Mouse (Mus musculus) thymus, postnatal 14 days (tissue): ENCODE measurements around the gene Bpifc.

ENCODE experiments used
- DNase-seq: peaks from one replicate; pipeline ENCODE4 v3.0.0; 2021

The Bpifc gene

DNA sequence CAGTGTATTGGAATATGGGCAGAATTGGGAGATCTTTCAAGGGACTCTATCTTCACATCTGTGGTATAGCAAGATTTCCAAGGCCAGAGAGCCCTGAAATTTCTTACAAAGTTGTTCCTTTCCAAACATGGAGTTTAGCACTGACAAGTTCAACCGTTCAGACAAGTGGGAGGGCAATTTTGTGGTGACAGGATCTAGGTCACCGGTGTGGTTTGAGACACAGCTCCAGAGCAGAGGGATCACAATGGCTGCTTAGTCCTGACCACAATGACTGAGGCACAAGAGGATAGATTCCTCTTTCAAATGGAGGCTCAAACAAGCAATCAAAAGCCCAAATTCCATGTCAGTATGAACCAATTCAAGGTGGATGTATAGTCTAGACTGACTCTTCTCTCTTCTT lies 523 bp downstream of the Bpifc start:
- DNase-seq: peak; percentile 9

DNA sequence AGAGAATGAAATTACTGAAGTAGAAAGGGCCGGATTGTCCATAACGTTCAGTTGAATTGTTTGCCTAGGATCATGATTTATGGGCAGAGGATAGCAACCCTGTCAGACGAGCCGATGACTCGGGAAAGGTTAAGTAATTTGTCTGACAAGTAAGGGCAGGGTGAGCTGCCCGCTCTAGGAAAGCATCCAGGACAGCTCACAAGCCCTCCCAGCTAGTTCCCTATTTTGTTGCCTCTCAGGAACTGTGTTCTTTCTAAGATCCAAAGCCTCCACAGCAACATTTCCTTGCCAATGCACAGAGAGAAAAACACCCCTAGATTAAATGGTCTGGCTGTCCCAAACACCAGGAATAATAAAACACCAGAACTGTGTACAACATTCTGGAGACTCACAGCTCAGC lies 1.1 kb downstream of the Bpifc start:
- DNase-seq: no peak

GRCm38 (mm10) chr10:86009688-86010087 lies 2.0 kb downstream of the Bpifc start:
- no peak for DNase-seq

DNA sequence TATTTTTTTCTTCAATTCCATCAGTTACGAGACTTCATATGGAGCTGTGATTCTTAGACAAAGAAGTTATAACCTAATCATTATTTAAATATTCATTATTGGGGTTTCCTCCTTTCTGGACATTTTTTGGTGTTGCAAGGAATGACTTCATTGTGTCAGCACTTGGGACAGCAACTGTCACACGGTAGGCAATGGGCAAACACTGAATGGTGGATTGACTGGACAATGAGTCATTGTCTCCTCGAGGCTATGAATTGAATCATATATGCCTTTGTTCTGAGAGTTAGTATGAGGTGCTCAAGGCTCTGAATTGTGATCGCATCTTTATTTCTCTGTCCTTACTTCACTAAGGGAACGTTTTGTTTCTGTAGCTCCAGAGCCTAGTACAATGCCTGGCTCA lies 5.2 kb downstream of the Bpifc start:
- no peak for DNase-seq

DNA sequence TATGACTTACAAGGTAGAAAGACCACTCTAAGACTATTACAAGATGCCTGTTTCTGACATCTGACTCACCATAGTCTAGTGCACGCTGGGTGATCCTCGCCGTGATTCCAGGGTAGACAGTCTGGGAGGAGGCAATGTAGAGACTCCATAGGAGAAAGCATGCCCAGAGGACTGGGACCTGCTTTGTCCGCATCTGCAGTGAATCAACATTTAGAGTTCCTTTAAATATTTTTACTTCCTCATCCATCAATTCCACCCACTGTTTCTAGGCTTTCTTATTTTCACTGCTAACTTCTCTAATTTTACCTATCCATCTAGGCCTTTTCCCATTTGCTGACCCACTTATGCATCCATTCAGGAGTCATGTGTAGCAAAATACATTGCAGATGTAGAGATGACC lies 11.2 kb downstream of the Bpifc start:
- DNase-seq: no peak

DNA sequence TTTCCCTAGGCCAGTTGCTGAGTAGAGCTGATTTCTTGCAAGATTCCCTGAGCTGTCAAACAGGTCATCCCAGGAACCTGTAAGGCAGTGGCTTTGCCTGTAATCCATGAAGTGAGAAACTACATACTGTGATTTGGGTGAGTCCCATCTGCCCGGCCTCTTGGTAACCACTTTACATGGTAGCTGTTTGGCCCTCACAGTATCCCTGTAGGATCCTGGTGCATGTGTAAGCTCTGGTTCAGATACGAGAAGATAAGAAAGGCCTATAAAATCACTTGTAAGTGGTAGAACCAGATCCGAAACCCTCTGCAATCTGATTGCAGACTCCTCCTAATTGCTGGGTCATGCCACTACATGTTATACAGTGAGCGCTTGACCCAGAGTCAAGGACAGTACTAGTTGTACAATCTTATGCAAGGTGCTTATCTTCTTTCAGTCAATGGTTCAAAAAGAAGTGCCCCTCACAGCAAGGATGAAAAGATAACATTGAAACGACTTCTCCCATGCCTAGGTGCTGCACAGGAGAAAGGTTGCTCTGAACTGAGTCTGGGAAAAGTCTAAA lies 17.1 kb downstream of the Bpifc start:
- no peak for DNase-seq

DNA sequence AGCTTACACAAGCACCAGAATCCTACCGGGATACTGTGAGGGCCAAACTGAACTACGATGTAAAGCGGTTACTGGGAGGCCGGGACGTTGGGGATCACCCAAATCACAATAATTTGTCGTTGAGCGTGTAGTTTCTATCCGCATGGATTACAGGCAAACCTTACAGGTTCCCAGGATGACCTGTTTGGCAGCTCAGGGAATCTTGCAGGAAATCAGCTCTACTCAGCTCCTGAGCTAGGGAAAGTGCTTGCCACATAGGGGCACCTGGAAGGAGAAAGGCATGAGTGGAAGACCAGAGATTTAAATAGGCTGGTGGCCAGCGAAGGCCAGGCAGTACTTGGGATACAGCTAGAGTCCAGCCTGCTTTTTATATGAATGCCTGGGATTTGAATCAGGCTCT lies 17.9 kb downstream of the Bpifc start:
- no peak for DNase-seq

GRCm38 (mm10) chr10:85992412-85992811 lies 19.3 kb downstream of the Bpifc start:
- DNase-seq: no peak

DNA sequence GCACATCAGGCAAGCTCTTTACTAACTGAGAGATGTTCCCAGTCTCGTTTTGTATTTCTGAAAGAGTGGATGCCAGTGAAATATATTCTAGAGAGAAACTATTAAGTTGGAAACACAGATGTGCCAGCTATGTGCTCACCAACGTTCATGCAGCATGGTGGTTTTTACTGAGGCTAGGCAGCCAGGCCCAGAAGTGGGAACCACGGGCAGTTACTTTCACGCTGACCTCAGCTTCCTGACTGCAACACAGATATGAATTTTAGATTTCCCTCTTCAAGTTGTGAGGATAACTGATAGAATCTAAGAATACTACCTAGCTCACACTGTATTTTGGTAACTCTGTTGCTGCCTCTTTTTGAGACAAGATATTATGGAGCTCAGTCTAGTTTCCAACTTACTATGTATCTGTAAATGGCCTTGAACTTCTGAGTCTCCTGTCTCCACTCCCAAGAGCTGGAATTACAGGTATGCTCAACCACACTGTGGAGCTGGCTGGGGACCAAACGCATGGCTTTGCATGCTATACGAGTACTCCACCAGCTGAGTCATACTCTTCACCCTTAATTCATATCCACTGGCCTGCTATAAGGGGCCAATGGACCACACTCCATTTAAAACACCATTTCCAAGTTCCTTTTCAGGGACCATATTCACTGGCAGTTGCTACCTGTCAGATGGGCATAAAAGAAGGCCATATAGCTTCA lies 22.1 kb downstream of the Bpifc start:
- no peak for DNase-seq

DNA sequence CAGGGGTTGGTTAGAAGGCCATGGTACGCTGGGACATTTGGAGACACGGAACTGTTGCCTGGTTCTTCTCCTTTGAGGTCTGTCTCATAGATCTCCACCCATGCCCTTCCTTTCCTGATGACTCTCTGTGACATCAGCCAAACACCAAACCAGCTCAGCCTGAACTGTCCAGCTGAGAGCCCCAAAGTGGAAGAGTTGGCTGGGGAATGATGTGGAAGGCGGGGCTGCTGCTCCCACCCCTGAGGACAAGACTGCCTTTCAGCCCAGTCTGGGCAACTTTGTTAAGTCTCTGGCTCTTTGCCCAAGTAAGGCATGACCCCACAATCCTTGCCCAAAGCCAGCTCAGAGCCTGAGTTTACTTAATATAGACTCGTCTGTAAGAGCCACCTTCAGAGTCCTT lies 38.8 kb downstream of the Bpifc start:
- DNase-seq: no peak

DNA sequence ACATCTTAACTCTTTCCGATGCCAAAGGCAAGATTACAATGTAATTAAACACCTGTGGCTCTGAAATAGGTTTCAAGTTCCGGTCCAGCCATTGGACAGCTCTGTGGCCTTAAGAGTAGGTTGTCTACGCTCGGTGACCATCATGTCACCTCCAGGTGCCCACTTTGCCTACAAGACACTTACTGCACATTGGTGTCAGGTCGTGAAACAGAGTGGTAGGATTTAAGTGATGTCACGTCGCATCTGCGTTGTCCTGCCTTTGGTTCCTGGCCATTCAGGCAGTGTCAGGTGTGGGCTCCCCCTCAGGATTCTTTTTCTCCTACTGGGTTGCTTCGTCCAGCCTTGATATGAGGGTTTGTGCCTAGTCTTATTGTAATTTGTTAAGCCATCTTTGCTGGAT lies 39.9 kb downstream of the Bpifc start:
- DNase-seq: no peak

GRCm38 (mm10) chr10:85969894-85970620 lies 41.6 kb downstream of the Bpifc start:
- no peak for DNase-seq

DNA sequence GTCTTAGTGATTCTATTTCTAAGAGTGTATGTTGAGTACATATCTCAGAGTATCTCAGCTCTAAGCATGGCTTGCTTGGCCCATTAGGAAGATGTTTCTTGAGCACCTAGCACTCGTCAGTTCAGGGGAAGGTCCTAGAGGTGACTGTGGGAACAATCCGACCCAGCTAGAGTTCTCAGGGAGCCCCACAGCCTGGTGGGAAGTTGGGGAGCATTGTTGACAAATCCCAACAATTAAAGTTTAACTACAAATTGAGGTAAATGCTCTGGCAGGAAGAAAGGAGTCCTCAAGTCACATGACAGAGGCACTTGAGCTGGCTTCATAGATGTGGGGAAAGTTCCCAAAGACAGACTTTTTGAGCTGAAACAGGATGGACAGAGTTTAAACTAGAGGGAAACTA lies 43.0 kb downstream of the Bpifc start:
- DNase-seq: no peak

- DNase-seq: peak; percentile 74
Observed at GRCm38 (mm10) chr10:85968157-85968634, 43.5 kb downstream of the Bpifc start.

DNA sequence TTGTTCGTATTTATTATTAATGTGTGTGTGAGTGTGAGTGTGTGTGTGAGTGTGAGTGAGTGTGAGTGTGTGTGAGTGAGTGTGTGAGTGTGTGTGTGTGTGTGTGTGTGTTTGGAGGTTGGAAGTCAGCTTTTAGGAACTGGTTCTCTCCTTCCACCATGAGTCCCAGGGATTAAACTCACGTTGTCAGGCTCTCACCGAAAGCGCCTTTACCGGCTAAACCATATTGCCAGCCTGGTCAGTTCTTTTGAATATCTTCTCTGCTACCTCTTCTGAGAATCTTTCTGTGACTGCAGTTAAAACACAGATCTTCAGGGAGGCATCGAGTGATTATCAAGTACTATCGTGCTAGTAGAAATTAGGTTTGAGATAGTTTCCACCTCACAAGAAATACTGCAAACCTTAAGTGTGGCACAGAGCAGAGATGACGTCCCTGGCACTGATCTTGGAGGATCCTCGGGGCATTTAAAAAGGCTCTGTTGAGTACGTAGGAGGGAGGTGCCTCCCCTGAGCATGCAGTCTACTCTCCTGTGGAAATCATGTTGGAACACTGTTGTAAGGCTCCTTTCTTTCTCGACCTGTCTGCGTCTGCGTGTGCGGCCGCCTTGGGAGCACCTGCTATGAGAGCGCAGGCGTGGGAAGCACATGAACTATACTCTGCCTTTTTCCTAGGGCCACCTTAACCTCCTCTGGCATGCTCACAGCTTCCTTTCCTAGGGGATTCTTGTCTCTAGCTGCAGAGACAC lies 44.1 kb downstream of the Bpifc start:
- no peak for DNase-seq

DNA sequence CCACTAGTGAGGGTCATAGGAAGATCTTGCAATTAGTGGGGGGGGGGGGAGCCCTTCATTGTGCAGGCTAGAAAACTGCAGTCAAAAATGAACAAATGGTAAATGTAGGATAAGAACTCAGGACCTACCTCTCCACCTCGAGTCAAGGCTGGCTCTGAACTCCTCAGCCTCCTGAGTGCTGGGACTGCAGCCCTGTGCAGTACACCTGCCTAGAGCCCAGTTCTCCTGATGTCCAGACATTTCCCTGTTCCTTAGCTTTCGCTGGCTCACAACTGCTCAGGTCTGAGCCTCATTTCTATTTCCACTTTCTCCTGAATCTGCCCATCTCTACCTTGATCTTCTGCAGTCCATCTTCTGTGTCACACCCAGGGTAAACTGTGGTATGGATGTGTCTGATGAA lies 45.2 kb downstream of the Bpifc start:
- DNase-seq: no peak

- no peak for DNase-seq
Observed at GRCm38 (mm10) chr10:85964316-85964715, 47.4 kb downstream of the Bpifc start.

DNA sequence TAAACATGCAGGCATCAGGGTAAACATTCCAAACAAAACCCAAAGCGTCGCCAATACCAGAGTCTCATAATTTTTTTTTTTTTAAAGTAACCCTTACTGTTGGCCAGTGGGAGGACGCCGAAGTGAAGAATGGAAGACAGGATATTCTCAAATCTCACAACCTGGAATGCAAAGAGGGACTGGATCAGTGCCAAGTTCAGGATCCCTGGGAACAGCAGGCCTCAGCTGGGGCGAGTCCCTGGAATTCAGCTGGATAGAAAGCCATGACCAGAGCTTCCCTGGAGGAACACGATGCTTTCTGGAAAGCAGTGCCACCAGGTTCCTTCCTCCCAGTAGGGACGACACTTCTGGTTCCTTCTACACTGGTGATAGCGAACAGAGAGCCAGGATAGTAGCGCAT lies 48.8 kb downstream of the Bpifc start:
- DNase-seq: no peak

- peak; percentile 98 for DNase-seq
Observed at GRCm38 (mm10) chr10:85957464-85957950, 54.2 kb downstream of the Bpifc start, which contains the start of gene Rtcb. Gene Rtcb, minus strand, starts transcription at chr10:85957823.

DNA sequence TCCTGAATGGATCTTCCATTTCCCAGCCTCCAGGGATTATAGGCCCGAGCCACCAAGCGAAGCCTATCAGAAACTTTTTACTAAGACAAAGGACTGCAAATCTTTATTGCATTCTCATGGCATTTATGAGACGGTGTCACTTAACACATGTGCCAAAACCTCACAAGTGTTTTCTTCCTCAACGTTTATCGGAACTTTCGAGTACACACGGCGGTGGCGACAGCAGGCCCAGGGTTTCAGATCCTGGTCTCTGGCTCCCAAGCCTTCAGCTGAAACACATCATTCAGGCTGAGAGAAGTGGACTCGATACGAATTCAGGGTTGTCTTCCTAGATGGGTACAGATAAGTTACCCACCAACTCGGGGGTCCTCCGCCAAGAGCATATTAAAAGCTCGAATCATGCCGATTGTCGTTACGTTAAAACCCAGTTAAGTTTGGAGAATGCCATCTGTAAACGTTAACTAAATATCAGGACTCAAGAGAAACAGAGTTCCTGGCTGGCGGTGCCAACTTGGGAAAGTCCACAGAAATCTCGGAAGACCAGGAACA lies 54.8 kb downstream of the Bpifc start:
- no peak for DNase-seq

- no peak for DNase-seq
Observed at GRCm38 (mm10) chr10:85954429-85954828, 57.3 kb downstream of the Bpifc start.

GRCm38 (mm10) chr10:85953401-85953800 lies 58.3 kb downstream of the Bpifc start:
- DNase-seq: no peak
